Mouse (Mus musculus): ENCODE measurements around the gene Ndufa5.

Gene Ndufa5

DNA sequence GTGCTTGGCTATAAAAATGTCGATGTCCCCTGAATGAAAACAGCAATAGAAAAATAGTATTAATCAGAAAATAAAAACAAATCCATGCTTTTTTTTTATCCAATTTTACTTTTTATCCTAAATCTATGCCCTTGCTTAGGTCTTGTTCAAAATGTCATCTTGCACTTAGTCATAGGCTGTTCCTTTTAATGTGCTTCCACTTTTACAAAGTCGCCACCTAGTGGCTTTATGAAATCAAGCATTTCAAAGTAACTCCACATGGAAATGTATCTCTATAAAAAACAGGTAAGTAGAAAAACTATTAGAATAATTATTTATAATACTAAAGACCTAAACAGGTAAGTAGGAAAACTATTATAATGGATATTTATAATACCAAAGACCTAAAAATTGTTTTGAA is 11.6 kb downstream of the Ndufa5 start:
- DNase-seq = no peak

DNA sequence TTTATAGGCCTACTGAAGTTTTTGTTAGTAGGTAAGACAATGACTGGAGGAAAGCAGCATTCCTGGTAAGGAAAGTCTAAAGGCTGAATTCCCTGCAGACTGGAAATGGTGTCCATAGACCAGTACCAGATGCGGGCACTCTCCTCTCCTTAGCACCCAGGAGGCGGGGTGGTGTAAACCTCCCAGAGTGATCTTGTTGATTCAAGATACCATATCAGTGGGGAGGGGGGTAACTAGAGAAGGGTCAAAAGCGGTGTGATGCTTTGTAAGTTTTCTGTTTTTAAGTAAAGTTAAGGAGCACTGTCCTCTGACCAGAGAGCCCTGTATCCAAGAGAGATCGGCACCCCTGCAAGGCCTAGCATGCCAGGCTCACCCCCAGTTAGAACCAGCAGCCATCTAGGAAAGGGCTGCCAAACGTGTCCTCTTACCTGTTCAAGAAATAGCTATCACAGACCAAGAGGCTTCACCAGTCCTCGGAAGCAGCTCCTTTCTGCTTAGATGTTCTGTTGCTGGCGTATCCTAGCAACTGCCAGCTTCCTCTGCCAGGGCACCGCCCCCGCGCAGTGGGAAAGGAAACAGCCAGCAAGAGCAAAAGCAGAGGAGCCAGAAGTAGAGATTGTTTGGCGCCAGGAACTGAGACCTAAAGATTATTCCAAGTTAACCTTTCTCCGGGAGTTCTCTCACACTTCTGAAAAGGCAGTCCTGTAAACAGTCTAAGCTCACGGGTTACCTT is 13.1 kb downstream of the Ndufa5 start, which contains the start of gene Iqub:
TSS of gene Iqub (minus strand) at position 516 of the 733 bp plus-strand sequence.
- DNase-seq = peak; percentile 94

DNA sequence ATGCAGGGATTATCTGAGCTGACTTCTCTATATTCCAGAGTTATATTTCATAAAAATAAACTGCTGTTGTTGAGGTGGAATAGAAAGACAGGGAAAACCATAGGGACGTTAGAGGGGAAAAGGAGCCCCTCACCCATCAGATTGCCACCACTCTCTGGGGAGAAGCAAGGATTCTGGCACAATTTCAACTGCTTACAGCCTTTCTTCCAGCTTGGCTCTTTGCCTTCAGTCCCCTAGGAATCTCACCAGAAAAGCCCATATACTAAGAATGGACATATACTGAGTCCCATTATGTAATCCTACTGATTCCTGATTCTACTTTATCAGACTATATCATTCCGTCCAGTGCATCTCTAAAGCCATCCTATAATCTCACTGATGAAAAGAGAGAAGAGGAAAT is 23.7 kb downstream of the Ndufa5 start:
- no peak for DNase-seq

DNA sequence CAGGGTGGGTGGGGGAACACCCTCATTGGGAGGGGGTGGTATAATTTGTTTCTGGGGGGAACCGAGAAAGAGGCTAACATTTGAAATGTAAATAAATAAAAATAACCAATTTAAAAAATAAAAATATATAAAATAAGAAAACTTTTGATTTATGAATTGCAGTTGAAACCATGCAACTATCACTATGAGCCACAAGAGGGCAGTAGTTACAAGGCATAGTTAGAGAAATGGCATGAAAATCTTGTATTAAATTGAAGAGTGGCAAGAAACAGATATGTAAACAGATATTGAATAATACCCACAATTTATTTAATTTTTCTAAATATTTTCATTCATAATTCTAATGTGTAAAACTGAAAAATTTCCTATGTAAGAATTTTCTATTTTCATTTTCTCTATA is 37.5 kb downstream of the Ndufa5 start:
- no peak for DNase-seq

DNA sequence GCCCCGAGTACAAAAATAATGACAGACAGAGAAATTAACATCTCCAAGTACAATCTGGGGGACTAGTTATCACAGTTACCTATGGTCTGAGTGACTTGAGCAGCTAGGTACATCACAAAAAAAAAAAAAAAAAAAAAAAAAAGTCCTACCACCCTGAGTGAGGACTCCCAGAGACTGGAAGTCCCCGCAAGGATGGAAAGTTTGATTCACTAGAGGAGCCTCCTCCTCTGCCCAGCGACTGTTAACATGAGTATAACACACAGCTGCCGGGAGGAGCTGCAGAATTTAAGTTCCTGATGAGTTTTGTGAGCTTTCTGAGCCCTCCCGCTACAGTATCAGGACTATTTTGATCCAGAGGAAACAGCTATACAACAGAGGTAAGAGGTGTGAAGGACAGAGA is 41.3 kb downstream of the Ndufa5 start:
- DNase-seq = no peak

DNA sequence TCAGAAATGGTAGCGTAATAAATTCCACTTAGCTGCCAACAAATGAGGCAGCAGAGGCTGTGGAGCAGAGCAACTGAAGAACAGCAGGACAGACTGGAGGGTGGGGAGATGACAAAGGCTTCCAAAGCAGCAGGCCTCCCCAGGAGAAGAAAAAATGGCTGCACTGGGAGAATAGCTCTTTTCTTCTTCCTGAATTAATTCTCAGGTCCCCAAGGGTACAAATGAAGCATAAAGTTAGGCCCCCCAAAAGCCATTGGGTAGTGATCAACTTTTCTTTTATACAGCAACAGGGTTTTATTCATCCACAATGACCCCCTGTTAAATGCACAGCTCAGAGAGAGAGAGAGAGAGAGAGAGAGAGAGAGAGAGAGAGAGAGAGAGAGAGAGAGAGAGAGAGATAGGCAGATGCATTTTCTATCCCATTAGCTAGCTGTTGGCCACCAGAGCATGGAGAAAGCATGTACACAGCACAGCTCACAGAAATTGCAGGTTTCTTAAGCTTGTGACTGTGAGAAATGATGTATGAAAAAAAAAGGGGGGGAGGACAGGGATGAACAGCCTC is 57.2 kb downstream of the Ndufa5 start:
- DNase-seq = peak; percentile 32

DNA sequence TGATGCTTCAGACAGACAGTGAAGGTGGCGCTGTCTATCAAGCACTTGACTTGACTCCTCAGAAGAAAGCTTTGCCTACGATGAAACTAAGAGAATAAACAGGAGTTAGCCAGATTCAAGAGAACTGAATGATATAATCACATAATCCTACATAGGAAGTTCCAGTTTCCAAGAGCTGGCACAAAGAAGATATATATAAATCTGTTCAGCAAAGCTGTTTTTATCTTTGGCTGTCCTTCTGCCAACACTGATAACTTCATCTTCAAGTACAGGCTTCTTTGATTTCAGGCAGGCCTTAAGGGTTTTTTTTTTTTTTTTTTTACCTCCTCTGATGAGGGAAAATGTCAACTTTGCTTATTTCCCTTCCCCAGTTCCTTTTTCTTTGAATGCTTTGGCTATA is 57.7 kb downstream of the Ndufa5 start:
- peak; percentile 12 for DNase-seq

Data from right cerebral cortex, adult 18-20 months (tissue).